Mouse (Mus musculus) layer of hippocampus, adult 8-10 months (tissue): Measurements from ENCODE around the gene Itprid2. TPM values are rescaled to one million over a fixed set of nuclear protein-coding genes. Genes with fewer than 3 reads are reported as not detected.
"Not testable (repeated sequence)": the region's sequence is repeated elsewhere in the genome, so short reads cannot be mapped to it uniquely, and the experiment has no call there.

Experiments used
- DNase-seq, 2 experiments: peaks; one replicate each; pipeline ENCODE4 v3.0.0; 2022; ENCODE audit warnings: low spot score in 2 of 2
- total RNA-seq, 4 experiments: library from RNA; stranded (reverse); gene quantifications; 2 replicates each; pipeline ENCODE4 v1.2.4; 2022

Gene Itprid2
- 10 to 100 TPM; 43.7 to 54.0 (median 49.5) TPM for total RNA-seq

DNA sequence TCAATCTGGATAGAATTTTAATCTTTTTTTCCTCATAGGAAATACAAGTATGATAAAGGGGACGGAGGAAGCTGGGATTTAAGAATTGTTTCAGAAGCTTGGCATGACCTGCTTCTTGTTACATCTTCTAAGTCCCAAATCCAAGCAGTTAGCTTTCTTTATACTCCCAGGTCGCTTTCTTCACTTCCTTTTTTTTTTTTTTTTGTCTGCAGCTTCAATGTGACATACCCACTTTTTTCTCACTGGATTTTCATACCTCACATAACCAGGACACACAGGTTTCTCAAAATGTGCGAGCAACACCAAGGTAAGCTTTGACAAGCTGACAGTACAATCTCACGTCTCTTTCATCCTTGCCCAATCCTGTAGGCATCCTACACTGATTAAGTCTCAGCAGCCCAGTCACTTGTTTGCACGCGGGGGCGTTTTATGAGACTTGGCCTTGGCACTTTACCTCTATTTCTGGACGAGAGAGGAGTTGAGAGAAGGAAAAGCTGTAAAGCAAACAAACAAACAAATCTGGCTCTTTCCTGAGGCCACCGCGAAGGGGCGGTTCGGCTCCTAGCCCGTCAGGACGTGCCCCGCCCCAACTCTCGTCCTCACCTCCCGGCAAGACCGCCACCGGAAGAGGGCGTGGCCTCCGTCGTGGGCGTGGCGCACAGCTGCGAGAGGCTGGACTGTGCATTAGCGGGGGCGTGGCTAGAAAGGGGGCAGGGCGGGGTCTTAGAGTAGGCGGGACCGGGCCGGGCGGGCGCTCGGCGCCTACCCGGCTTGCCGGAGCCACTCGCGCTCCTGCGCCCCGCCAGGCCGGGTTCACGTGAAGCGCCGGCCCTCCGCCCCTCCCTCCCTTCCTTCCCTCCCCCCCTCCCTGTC lies at the start of gene Itprid2:
Gene Itprid2, plus strand, starts transcription at position 825 of the 873 bp plus-strand sequence.
- DNase-seq: peak; percentile 89 to 93

DNA sequence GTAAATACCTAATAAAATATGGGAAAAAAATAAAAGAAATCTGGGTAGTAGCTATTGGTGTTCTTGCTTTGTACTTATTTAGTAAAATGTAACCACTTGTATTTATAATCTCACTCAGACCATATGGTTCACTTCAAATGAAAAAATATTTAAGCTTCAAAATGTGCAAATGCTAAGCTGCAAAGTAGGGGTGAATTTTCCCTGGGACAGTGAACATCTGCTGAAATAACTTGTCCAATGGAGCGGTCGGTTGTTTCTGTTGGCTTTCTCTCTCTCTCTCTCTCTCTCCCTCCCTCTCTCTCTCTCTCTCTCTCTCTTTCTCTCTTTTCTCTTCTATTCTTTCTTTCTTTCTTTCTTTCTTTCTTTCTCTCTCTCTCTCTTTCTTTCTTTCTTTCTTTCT lies 39.0 kb upstream of the Itprid2 start:
- no peak for DNase-seq

- DNase-seq: no peak
Measured at GRCm38 (mm10) chr2:79597090-79597489, 38.1 kb upstream of the Itprid2 start.

GRCm38 (mm10) chr2:79601109-79601508 lies 34.0 kb upstream of the Itprid2 start:
- DNase-seq: not testable (repeated sequence)

DNA sequence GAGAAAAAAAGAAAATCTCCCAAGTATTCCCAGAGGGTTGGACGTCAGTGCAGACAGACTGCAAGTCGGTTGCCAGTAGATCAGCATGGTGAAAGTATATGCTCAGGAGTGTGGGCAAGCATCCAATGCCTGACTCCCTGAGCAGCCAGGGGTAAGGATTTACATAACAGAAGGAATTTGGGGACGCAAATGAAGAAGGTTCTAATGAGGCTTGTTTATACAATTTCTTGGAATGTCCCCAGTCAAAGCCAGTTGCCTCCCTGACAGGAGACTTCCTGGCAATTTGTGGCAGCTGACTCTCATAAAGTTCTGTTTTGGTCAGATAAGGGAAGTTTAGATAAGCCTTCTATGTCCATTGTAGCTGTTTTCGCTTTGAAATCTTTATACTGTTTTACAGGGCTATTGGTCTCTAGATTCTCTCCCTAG lies 33.4 kb upstream of the Itprid2 start:
- no peak for DNase-seq

GRCm38 (mm10) chr2:79602306-79602705 lies 32.8 kb upstream of the Itprid2 start:
- DNase-seq: no peak

- no peak for DNase-seq
Measured at GRCm38 (mm10) chr2:79603363-79603762, 31.8 kb upstream of the Itprid2 start.

- DNase-seq: no peak
Measured at GRCm38 (mm10) chr2:79606033-79606432, 29.1 kb upstream of the Itprid2 start.

GRCm38 (mm10) chr2:79607181-79607580 lies 28.0 kb upstream of the Itprid2 start:
- no peak for DNase-seq

DNA sequence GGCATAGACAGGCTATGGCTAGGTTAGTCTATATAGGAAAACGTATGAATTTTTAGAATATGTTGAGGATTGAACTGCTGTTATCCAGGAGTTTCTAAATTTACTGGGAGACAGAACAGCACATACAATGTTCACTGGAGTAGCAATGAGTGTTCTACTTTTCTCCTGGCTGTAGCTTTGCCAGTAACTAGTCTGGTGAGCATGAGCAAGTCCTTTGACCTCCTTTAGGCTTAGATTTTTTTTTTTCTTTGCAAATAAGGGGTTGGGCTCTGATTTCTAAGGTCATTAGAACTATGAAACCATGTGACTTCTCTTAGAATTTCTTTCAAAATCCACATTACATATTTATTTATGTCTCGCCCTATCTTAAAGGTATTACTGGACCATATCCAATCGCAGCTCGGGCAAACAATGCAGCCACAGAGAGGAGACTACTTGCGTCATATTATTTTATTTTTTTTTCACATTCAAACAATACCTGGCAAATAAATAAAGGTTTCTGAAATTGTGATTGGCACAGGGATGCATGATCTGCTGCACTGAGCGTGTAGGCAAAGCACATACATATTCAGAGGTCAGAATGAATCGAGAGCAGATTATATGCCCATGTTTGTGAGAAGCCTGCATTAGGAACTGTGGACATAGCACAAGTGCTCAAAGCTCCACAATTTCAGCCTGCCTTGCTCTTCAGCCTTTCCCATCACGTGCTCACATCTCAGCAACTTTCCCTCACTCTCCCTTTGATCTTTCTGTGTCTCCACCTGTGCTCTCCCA lies 26.7 kb upstream of the Itprid2 start:
- DNase-seq: no peak

GRCm38 (mm10) chr2:79610894-79611293 lies 24.3 kb upstream of the Itprid2 start:
- no peak for DNase-seq

GRCm38 (mm10) chr2:79618145-79618544 lies 17.0 kb upstream of the Itprid2 start:
- DNase-seq: no peak

GRCm38 (mm10) chr2:79618614-79619568 lies 16.3 kb upstream of the Itprid2 start:
- DNase-seq: no peak

GRCm38 (mm10) chr2:79623256-79623655 lies 11.9 kb upstream of the Itprid2 start:
- DNase-seq: no peak

DNA sequence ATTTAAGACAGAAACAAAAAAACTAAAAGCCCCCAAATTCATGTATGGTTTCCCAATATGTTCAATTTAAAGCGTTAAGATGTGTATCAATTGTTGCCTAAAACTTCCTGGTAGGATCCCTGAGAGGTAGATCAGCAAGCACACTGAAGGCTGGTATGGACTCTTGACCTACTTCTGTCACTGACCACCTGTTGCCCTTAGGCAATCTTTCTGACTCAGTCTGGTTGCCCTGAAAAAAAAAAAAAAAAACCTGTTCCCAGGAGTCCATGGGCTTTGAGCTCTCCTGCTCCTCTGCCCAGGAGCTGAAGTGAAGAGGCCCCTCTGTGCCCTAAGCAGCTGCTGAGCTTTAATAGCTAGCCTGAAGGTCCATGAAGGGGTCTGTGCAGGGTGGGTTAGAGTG lies 7.5 kb upstream of the Itprid2 start:
- DNase-seq: no peak

DNA sequence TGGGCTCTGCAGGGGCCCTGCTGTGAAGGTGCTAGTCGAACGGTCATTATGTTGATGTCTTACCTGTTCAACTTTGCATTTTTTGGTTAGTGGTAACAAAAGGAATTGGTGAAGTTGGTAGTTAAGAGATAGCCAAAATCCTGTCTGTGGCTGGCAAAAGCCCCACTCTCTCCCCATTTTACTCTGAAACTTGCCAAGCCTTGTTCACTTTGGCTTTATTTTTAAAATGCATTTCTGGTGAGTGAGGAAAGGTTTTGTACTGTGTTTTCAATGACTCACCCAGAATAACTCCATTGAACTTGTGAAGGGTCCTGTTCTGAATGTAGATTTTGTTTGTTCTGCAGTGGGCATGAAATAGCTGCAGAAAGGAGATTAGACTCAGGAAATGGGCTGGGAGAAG lies 4.9 kb upstream of the Itprid2 start:
- DNase-seq: no peak

- peak; percentile 38 to 58 for DNase-seq
Measured at GRCm38 (mm10) chr2:79635426-79636291, 507 bp downstream of the Itprid2 start.

DNA sequence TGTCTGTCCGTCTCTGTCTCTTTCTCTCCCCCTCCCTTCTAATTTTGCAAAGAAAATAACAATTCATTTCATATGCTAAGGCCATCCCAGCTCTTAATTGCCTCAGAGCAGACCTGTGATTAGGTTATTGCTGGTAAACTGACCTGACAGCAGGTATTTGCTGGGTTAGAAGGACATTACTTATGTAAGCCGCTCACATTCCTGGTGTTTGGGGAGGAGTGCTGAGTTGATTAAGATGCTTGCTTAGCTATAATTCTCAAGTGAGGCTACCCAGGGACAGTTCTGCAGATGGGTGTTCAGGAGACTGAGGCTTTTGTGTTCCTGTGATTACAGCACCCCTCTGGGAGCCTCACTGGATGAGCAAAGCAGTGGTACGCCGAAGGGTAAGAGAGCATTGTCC lies 3.8 kb downstream of the Itprid2 start:
- no peak for DNase-seq

DNA sequence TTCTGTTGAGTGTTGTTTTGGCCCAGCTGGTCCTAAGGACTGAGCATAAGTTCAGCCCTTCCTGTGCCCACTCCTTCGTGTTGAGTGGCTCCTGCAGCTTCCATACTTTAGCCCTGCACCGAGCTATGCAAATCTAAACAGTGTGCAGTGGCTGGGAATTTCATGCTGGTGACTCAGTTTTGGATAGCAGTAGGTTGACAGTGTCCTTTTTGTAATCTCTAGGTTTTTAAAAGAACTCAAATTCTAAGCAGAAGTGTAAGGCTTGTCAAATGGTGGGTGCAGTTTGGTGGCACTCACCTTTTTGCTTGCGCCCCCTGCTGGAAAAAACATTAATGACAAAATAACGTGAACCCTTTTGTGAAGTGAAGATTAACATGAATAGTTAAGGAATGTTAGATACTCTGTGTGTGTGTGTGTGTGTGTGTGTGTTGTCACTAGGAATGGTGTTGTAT lies 11.1 kb downstream of the Itprid2 start:
- DNase-seq: no peak

DNA sequence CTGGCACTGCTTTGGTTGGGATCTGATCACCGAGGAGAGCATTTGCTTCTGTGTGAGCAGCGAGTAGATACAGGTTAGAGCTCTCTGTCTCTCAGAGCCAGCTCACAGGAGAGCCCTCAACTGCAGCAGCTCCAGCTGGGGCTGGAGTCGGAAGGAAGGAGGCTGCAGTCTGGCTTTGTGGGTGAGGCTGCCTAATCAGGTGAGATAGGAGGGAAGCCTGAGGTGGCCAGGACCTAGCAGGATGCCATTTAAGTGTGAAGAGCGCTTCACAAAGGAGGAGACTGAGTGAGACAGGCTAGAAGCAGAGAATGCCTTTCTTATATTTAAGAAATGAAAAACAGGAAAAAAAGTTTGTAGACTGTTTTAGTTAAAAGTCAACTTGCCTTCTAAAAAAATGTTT lies 11.9 kb downstream of the Itprid2 start:
- no peak for DNase-seq
